Mouse (Mus musculus): ENCODE results near the gene Jmjd1c.

Jmjd1c gene

DNA sequence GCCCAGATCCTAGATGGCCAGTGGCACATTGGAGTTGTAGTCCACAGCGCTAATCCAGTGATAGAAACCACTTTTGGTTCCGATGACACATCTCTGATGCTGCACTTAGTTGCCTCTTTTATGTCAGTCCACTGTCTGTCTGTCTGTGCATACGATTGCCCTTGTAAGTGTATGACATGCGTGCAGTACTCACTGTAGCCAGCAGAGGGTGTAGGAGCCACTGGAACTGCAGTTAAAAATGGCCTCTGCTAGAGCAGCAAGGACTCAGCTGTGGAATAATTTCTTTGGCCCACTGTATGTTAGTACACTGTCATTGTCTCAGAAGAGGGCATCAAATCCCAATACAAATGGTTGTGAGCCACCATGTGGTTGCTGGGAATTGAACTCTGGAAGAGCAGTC lies 151.2 kb downstream of the Jmjd1c start:
- no peak for DNase-seq (ENCODE audit: low spot score in 2 of 2)

DNA sequence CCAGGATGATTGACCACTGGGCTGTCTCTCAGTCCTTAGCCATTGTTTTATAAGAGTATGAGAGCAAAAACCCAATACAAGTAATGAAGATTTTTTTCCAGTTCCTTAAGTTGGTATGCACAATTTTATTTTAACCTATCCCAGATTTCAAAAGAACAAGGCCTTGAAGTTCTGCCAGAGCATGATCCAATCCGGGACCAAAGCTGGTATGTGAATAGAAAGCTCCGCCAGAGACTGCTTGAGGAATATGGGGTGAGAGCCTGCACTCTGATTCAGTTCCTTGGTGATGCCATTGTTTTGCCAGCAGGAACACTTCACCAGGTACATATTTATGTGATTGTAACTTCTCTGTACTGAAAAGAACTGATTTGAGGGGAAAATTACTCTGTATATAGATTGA lies 153.6 kb downstream of the Jmjd1c start:
- no peak for DNase-seq (ENCODE audit: low spot score in 2 of 2)

DNA sequence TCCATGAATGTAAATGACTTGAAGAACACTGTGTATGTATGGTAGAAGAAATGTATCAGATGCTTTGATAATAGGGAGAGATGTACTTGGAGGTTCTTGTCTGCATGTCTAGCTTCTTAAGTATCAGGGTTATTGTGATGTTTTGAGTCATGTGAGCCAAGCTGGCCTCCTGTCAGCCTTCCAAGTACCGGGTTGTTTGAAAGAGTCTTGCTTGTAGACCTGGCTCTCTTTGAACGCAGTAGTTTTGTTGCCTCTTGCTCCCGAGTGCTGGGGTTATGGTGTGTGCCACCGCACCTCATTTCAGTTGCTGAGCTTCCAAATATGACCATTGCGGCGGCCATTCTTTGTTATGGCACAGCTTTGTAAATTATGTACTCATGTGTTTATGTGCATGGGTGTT lies 154.9 kb downstream of the Jmjd1c start:
- no peak for DNase-seq (ENCODE audit: low spot score in 2 of 2)

DNA sequence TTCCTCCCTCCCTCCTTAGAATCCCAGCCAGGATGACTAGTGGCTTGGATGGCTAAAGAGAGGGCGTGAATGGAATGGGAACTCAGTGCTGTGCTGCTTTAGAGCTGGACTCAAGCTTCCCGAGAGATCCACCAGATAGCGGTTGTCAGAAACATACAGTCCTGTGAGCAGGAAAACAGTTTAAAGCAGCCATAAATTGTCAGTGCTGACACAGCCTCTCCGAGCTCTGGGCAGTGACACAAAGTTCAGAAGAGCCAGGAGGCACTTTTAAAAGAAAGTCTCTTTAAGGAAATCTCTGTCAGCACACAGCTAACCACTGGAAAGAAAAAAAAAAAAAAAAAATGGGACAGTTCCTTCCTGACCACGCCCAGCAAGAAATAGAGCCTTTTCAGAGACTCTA lies 156.4 kb downstream of the Jmjd1c start:
- no peak for DNase-seq (ENCODE audit: low spot score in 2 of 2)

DNA sequence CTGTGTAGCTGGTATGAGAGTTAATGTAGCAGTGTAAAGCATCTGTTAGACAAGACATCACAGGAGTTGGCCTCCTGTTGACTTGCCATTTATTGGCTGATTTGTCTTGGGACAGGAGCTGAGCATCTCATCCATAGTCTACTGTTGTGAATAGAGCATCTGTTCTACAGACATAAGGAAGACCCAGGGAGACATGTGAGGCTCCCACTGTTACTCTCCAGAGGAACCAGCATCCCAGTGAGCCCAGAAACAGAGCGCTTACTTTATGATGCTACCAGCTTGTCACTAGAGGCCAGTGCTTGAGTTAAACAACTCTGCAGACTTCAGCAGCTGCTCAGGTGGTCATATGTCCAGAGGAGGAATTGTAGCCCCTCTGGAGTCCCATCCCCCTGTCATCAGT lies 157.2 kb downstream of the Jmjd1c start:
- DNase-seq (ENCODE audit: low spot score in 2 of 2): no peak

DNA sequence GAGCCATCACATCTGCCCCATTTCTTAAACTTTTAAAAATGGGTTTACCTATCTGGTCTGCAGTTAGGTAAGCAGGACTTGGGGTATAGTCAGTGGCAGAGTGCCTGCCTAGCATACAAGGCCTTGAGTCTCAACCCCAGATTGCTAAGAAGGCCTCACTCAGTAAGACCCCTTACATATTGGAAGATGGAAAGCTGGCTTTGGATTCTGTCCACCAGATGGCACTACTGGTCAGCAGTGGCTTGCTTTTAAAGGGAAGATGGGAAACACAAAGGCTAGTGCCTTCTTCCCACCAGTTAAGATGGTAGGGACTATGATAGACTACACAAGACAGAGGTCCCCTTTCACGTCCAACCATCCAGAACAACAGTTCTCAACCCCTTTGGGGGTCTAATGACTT lies 168.9 kb downstream of the Jmjd1c start:
- DNase-seq (ENCODE audit: low spot score in 2 of 2): peak in 1 of 2 experiments; percentile 43

DNA sequence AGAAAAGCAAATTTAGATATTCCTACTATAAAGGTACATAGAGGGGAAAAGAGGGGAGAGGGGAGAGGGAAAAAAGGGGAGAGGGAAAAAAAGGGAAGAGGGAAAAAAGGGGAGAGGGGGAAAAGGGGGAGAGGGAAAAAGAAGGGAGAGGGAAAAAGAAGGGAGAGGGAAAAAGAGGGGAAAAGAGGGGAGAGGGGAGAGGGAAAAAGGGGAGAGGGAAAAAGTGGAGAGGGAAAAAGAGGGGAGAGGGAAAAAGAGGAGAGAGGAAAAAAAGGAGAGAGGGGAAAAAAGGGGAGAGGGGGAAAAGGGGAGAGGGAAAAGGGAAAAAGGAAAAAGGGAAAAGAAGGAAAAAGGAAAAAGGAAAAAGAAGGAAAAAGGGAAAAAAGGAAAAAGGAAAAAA lies 180.0 kb downstream of the Jmjd1c start:
- DNase-seq (ENCODE audit: low spot score in 2 of 2): no peak

DNA sequence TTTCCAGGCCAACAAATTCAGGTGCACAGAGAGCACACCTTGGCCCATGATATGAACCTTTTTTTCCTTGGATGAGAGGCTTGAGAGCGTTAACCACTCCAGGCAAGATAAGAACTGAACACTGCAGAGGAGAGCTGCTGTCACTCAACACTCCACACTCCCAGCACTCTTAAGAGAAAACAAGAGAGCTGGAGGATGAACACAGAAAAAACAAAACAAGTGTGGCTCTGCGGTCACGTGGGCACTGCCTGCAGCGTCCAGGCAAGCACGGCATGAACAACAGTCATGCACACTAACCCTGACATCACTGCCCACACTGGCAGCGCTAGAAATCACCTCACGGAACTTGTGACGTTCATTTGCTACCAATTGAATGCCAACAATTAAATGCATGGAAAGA lies 185.9 kb downstream of the Jmjd1c start:
- no peak for DNase-seq (ENCODE audit: low spot score in 2 of 2)

DNA sequence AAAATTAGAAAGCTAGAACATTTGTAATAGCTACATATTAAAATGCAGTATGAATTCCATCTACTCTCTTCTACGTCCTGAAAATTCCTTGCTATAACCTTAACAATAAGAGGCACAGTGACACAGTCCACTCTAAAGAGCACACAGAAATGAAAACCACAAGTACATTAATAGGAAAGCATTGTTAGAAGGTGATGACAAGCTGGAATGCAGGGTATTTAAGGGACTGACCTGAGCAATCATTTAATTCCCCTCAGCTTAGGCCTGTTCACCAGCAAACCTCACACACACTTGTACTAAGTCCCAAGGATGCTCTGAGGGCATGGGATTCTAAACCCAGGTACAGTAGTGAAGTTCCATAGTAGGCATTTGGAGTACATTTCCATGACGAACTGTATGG lies 186.6 kb downstream of the Jmjd1c start:
- no peak for DNase-seq (ENCODE audit: low spot score in 2 of 2)

DNA sequence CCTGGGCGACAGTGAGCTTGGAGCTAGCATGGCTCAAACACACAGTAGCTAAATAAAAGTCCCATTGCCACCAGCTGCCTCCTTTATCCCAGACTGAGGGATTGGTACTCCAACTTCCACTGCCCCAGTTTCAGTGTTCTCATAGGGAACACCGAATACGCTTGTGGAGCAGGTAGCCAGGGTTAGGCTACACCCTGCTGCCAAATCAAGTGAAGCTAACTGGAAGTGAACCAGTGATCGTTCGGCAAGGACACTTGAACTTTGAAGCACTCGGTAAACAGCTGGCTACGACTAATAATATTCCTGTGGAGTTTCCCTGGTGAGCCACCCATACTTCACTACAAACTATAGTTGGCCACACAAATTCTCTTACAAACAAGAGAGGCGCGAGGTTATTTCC lies 187.6 kb downstream of the Jmjd1c start:
- DNase-seq (ENCODE audit: low spot score in 2 of 2): no peak

DNA sequence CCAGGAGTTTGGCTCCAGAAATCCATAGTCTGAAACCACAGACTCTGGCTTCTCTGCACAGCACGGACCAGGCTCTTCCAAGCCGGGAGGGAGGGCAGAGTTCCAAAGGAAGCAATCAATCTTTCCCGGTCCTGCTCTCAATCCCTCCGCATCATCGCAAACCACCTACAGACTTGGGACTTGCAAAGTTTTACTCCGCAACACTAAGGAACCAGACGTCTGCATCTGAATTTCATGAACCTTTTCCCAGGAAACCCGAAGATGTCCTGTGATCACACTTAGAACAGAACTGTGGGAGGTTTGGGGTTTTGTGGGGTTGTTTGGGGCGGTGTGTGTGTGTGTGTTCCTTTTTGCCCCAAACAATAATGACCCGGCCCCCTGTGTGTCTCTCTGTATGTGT lies 188.4 kb downstream of the Jmjd1c start:
- no peak for DNase-seq (ENCODE audit: low spot score in 2 of 2)

DNA sequence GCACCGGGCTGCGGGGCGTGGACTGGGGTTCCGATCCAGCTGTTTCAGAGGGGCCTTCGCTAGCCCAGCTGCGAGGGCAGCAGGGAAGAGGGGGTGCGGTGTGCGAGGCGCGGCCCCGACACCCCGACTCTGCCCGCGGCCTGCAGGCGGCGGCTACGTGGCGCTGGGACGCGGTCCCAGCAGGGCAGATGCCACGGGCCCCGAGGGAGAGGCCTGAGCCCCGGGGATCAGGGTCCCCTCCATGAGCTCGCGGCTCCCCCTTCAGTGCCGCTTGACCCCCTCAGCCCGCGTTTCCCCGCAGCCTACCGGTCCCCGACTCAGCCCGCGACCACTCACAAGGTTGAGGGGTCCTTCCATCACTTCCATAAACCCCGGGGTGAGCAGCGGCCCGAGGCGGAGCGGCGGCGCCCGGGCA lies 188.8 kb downstream of the Jmjd1c start:
- peak in 1 of 2 experiments; percentile 27 for DNase-seq (ENCODE audit: low spot score in 2 of 2)

DNA sequence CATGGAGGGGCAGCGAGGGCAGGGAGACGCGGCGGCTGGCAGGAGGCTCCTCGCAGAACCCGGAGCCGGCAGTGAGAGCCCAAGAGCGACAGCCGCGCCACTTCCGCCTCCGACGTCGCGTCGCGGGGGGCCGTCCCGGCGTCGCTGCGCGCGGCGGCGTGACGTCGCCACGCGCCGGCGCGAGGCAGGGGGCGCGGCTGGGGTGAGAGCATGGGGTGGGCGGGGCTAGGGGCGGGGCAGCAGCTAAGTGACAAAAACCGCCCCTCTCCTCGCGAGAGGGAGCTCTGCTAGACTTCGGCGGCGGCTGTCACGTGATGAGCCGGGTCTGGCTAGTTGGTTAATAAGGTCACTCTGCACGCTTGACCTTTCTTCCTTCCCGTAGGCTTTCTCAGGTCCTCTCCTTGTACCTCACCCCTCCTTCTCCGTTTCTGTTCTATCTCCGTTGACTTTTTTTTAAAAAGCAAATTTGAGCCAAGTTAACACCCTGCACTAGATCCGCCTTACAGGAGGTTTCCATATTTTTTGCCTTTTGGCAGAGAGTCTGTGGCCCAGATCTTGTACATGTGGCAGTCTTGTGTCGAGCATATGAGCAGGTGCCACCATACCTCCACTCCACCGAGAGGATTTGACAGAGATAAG lies 189.4 kb downstream of the Jmjd1c start, which contains the start of gene Nrbf2:
Gene Nrbf2, minus strand, starts transcription at position 130 of the 639 bp plus-strand sequence.
- DNase-seq (ENCODE audit: low spot score in 2 of 2): peak; percentile 77 to 80

DNA sequence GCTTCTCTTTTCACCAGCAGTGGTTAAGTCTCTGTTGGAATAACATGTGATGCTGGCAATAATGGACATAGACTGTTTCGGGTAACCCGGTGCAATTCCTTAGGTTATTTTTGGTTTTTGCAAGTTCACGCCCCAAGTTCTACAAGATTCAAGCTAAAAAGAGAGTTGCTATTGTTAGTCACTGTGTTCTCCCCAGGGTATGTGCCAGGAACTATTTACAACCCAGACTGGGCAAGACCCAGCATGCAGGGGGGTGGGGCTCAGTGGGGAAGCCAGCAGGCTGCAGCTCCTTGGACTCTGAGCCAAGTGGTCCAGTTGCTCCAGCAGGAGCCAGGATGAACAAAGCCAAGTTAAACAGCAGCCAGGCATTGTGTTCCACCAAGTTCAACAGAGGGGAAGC lies 192.0 kb downstream of the Jmjd1c start:
- DNase-seq (ENCODE audit: low spot score in 2 of 2): peak; percentile 71 to 75

DNA sequence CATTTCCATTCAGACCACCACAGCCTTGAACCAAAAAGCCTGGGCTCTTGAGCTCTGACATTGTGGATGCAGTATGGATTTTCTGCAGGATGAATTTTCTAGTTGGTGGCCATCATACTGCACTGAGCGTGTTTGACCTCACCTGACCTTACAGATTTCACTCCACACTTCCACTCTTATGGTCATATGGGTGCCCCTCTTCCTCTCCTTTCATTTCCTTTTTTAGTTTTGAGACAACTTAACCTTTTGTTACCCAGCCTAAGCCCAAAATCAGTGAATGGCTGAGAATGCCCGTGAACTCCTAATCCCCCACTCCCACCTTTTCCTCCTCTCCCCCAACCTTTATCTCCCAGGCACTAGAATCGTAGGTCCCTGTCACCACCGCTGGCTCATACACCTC lies 194.7 kb downstream of the Jmjd1c start:
- no peak for DNase-seq (ENCODE audit: low spot score in 2 of 2)

DNA sequence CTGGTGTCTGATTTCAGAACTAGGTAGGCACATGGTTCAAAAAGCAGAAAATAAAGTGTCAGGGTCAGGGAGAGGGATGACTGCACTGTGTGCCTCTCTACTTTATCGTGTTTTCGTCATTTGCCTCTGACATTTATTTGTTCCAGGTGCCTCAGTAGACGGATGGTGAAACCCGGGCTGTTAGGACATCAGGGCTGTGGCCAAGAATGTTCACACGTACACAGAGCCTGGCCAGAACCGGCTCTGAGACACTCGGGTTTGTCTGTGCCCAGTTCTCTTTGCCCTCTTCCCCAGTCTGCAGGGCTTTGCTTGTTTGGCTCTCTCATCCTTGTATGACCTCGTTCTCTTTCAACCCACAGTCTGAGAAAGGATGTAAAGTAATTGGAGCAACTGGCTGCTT lies 195.2 kb downstream of the Jmjd1c start:
- DNase-seq (ENCODE audit: low spot score in 2 of 2): no peak

DNA sequence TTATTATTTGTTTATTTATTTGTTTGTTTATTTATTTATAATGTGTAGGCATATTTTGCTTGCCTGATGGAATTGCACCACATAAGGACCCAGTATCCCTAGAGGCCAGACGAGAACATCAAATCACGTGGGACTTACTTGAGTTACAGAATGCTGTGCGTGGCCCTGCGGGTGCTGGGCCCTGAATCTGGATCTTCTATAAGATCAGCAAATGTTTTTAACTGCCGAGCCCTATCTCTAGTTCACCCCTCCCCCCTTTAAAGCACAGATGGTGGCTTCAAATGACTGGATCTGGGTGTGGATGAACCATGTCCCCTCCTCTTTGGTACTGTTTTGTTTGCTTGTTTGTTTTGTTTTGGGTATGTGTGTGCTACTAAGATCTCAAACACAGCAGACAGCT lies 199.4 kb downstream of the Jmjd1c start:
- no peak for DNase-seq (ENCODE audit: low spot score in 2 of 2)

DNA sequence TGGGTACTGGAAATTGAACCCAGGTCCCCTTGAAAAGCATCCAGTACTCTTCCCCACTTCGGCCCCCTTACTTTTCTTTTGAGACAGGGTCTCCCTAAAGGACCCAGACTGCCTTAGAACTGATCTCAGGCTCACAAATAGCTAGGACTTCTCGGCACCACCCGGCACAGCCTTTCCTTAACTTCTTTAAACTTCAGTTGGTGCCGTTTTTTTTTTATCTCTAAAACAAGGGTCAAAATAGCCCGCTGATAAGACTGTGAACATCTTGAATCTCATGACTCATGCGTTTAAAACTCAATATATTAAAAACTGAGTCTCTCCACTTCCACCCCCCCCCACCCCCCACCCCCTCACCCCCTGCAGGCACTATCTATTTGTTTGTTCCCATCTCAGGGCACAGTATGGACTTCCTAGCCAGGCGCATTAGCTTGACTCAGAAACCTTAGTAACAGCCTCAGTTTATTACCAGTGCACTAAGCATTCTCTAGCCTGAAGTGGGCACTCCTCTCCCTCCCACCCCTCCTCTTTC lies 200.1 kb downstream of the Jmjd1c start:
- DNase-seq (ENCODE audit: low spot score in 2 of 2): no peak

DNA sequence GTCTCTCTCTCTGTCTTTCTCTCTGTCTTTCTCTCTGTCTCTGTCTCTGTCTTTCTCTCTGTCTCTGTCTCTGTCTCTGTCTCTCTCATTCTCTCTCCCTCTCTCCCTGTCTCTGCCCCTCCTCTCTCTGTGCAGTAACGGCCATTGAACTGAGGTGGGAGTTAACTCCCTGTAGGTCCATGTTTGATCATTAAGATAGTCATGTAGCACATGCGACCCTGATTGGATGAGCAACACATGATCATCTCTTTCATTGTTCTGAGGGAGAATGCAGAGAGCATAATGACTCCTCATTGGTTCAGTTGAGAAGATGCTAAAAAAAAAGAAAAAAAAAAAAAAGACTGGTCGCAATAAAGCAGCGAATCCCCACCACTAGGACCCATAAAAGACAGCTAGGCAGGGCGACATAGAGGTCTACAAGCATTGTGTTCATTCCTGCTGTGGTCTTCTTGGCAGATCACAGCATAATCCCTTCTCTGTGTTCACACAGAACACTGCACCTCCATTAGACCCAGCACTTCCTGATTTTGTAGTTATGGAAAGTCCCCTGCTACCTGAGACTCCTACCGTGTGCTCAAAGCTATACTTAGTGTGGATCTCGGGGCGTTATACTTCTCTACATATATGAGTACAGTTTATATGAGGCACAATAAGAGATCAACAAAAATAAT lies 200.7 kb downstream of the Jmjd1c start:
- DNase-seq (ENCODE audit: low spot score in 2 of 2): no peak

DNA sequence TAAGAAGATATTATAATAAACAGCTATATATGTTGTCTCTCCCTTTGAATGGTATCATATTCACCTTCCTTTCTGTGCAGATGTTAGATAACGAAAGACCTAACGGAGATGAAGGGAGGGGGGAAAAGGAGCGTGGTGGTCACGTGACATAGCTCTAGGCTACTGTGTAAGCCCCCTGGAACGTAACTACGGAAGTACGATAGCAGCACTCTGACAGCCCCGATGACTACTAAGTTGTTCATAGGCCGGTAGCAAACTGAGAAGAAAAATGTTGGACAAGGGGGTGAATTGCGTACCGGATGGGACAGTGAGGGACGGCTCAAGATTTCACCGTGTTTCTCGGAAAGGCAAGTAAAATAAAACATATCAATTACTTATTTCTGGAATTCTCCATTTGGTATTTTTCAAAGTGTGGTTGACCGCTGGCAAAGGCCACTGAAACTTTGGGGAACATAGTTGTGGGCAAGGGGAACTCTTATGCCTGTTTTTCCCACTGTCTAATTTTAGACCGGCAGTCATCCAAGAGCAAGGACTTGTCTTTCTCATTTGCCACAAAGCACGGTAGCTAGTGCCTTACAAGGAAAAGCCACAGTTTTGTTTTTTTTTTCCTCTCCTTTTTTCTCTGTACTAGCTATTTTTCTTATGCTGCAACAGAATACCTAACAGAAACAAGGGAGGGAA lies 201.4 kb downstream of the Jmjd1c start:
- no peak for DNase-seq (ENCODE audit: low spot score in 2 of 2)

DNA sequence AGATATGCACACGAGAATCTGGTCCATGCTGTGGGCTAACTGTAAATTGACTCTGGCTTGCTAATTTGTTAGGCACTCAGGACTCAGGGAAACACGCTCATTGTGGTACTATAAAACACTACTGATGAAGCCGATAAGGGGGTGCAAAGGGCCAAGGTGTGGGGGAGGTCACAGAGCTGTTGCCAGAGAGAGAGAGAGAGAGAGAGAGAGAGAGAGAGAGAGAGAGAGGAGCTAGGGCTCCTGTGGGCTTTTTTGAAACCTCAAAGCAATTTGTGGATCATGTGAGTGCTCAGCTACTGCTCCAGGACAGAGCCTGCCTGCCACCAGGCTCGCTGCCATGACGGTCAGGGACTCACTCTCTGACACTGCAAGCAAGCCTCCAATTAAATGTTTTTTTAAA lies 202.9 kb downstream of the Jmjd1c start:
- no peak for DNase-seq (ENCODE audit: low spot score in 2 of 2)

DNA sequence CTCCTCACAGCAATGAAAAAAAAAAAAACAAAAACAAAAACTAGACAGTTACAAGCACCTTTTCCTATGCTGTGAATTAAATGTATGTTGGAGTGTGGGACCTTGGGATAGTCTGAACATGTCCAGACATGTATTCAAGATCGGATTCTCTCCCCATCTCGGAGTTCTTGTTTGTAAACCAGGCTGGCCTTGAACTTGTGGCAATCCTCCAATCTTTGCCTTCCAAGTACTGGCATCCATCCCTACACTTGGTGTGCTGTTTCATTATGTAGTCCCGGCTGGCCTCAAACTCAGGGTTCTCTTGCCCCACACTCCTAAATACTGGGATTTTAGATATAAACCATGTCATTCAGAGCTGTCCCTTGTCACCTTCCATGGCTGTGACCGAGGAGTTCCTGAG lies 203.4 kb downstream of the Jmjd1c start:
- DNase-seq (ENCODE audit: low spot score in 2 of 2): no peak

DNA sequence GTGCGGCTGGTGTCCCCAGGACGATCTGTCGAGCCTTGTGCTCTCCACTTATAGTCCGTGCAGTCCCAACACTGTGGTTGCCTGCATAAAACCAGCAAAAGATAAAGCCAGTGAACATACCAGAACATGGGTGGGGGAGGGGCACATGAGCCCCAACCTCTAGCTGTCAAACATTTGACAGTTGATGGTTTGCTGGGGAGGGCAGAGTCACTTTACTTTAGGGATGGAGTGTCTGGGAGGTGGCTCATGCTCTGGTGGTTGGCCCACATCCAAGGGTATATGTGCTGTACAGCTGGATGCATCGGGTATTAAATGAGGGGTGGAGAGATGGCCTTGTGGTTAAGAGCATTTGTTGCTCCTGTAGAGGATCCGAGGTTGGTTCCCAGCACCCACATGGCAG lies 205.1 kb downstream of the Jmjd1c start:
- DNase-seq (ENCODE audit: low spot score in 2 of 2): no peak

Measured in frontal cortex, postnatal 10 days (tissue).